Mouse (Mus musculus): ENCODE measurements around the gene Dpm2. TPM values are rescaled to one million over a fixed set of nuclear protein-coding genes. Genes with fewer than 3 reads are reported as not detected.

Gene Dpm2
- polyA plus RNA-seq, 1 experiment from 2014 or later: 105 TPM

GRCm38 (mm10) chr2:32534733-32535471, 35.8 kb upstream of the Dpm2 start, which contains the start of gene Fam102a:
Gene Fam102a, plus strand, starts transcription at chr2:32535332.
- H3K9ac ChIP-seq (ENCODE audit: low read depth, low read length): peak within 1 kb of the TSS; percentile 71
- no peaks in the 10 kb centered on the region for H3K9me3 ChIP-seq (ENCODE audit: control insufficient read depth, low read length)
- under 1% methylated on average over 65 of the region's 67 CpGs for WGBS
- ATAC-seq (ENCODE audit: low FRiP score, low TSS enrichment): peak; percentile 97
- peaks cover 50% of the 10 kb centered on the region for H3K4me1 ChIP-seq (ENCODE audit: control insufficient read depth, insufficient read depth, low read length)
- no peaks in the 10 kb centered on the region for H3K36me3 ChIP-seq (ENCODE audit: control insufficient read depth, insufficient read depth, low read length)
- no peaks in the 10 kb centered on the region for H3K27me3 ChIP-seq (ENCODE audit: control insufficient read depth, insufficient read depth, low read length)
- H3K27ac ChIP-seq (ENCODE audit: low read depth, low read length): peak within 1 kb of the TSS; percentile 90
- peak within 1 kb of the TSS; percentile 71 for H3K4me2 ChIP-seq (replicated peaks; ENCODE audit: low read depth, low read length)
- H3K4me3 ChIP-seq (ENCODE audit: low read length): peak within 1 kb of the TSS; percentile 64

GRCm38 (mm10) chr2:32535501-32535991, 35.1 kb upstream of the Dpm2 start:
- Histone ChIP-seq H3K36me3 (ENCODE audit: control insufficient read depth, insufficient read depth, low read length) (no peaks in the 10 kb centered on the region), H3K4me3 (ENCODE audit: low read length) (peak overlapping the region; percentile 64), H3K9ac (ENCODE audit: low read depth, low read length) (peak overlapping the region; percentile 71), H3K4me2 (replicated peaks; ENCODE audit: low read depth, low read length) (peak overlapping the region; percentile 71), H3K27me3 (ENCODE audit: control insufficient read depth, insufficient read depth, low read length) (no peaks in the 10 kb centered on the region), H3K9me3 (ENCODE audit: control insufficient read depth, low read length) (no peaks in the 10 kb centered on the region), H3K4me1 (ENCODE audit: control insufficient read depth, insufficient read depth, low read length) (peaks cover 53% of the 10 kb centered on the region), H3K27ac (ENCODE audit: low read depth, low read length) (peak overlapping the region; percentile 88)
- WGBS: 0% methylated on average over 34 of the region's 56 CpGs
- no peak; the same call in 1 of the 2 replicates for ATAC-seq (ENCODE audit: low FRiP score, low TSS enrichment)

GRCm38 (mm10) chr2:32536086-32536633, 34.5 kb upstream of the Dpm2 start:
- H3K9me3 ChIP-seq (ENCODE audit: control insufficient read depth, low read length): no peaks in the 10 kb centered on the region
- WGBS: under 1% methylated on average over 14 of the region's 14 CpGs
- H3K4me2 ChIP-seq (replicated peaks; ENCODE audit: low read depth, low read length): peak overlapping the region; percentile 71
- H3K9ac ChIP-seq (ENCODE audit: low read depth, low read length): peak overlapping the region; percentile 71
- H3K4me1 ChIP-seq (ENCODE audit: control insufficient read depth, insufficient read depth, low read length): peaks cover 59% of the 10 kb centered on the region
- H3K36me3 ChIP-seq (ENCODE audit: control insufficient read depth, insufficient read depth, low read length): no peaks in the 10 kb centered on the region
- H3K27ac ChIP-seq (ENCODE audit: low read depth, low read length): peak overlapping the region; percentile 61
- H3K27me3 ChIP-seq (ENCODE audit: control insufficient read depth, insufficient read depth, low read length): no peaks in the 10 kb centered on the region
- no peak for ATAC-seq (ENCODE audit: low FRiP score, low TSS enrichment)
- peak overlapping the region; percentile 64 for H3K4me3 ChIP-seq (ENCODE audit: low read length)

- H3K27ac ChIP-seq (ENCODE audit: low read depth, low read length): peak overlapping the region; percentile 61
- ATAC-seq (ENCODE audit: low FRiP score, low TSS enrichment): no peak
- WGBS: 4% methylated on average over 11 of the region's 11 CpGs
Measured at GRCm38 (mm10) chr2:32536634-32537359, 33.9 kb upstream of the Dpm2 start.

GRCm38 (mm10) chr2:32537360-32537905, 33.2 kb upstream of the Dpm2 start:
- H3K9ac ChIP-seq (ENCODE audit: low read depth, low read length): peak overlapping the region; percentile 71
- no peaks in the 10 kb centered on the region for H3K9me3 ChIP-seq (ENCODE audit: control insufficient read depth, low read length)
- WGBS: 10% methylated on average over 9 of the region's 9 CpGs
- peaks cover 61% of the 10 kb centered on the region for H3K4me1 ChIP-seq (ENCODE audit: control insufficient read depth, insufficient read depth, low read length)
- H3K27ac ChIP-seq (ENCODE audit: low read depth, low read length): peak overlapping the region; percentile 61; the same call in 1 of the 2 replicates
- H3K4me2 ChIP-seq (replicated peaks; ENCODE audit: low read depth, low read length): peak overlapping the region; percentile 71
- no peaks in the 10 kb centered on the region for H3K27me3 ChIP-seq (ENCODE audit: control insufficient read depth, insufficient read depth, low read length)
- ATAC-seq (ENCODE audit: low FRiP score, low TSS enrichment): no peak
- peak overlapping the region; percentile 64 for H3K4me3 ChIP-seq (ENCODE audit: low read length)
- no peaks in the 10 kb centered on the region for H3K36me3 ChIP-seq (ENCODE audit: control insufficient read depth, insufficient read depth, low read length)

More at GRCm38 (mm10) chr2:32536634-32537359, 33.9 kb upstream of the Dpm2 start:
- H3K36me3 ChIP-seq (ENCODE audit: control insufficient read depth, insufficient read depth, low read length): no peaks in the 10 kb centered on the region
- H3K4me3 ChIP-seq (ENCODE audit: low read length): peak overlapping the region; percentile 64
- no peaks in the 10 kb centered on the region for H3K9me3 ChIP-seq (ENCODE audit: control insufficient read depth, low read length)
- no peaks in the 10 kb centered on the region for H3K27me3 ChIP-seq (ENCODE audit: control insufficient read depth, insufficient read depth, low read length)
- peak overlapping the region; percentile 71 for H3K9ac ChIP-seq (ENCODE audit: low read depth, low read length)
- peak overlapping the region; percentile 71 for H3K4me2 ChIP-seq (replicated peaks; ENCODE audit: low read depth, low read length)
- peaks cover 61% of the 10 kb centered on the region for H3K4me1 ChIP-seq (ENCODE audit: control insufficient read depth, insufficient read depth, low read length)

- no peaks in the 10 kb centered on the region for H3K36me3 ChIP-seq (ENCODE audit: control insufficient read depth, insufficient read depth, low read length)
- H3K4me1 ChIP-seq (ENCODE audit: control insufficient read depth, insufficient read depth, low read length): peaks cover 61% of the 10 kb centered on the region
- H3K9me3 ChIP-seq (ENCODE audit: control insufficient read depth, low read length): no peaks in the 10 kb centered on the region
- peak overlapping the region; percentile 71 for H3K4me2 ChIP-seq (replicated peaks; ENCODE audit: low read depth, low read length)
- peak overlapping the region; percentile 71; the same call in 1 of the 2 replicates for H3K9ac ChIP-seq (ENCODE audit: low read depth, low read length)
- WGBS: 71% methylated on average over 5 of the region's 5 CpGs
- H3K27me3 ChIP-seq (ENCODE audit: control insufficient read depth, insufficient read depth, low read length): no peaks in the 10 kb centered on the region
- no peak for ATAC-seq (ENCODE audit: low FRiP score, low TSS enrichment)
- peak overlapping the region; percentile 64; the same call in 1 of the 2 replicates for H3K4me3 ChIP-seq (ENCODE audit: low read length)
- no peak overlapping the region for H3K27ac ChIP-seq (ENCODE audit: low read depth, low read length)
Measured at GRCm38 (mm10) chr2:32537941-32538340, 32.7 kb upstream of the Dpm2 start.

- Histone ChIP-seq H3K27ac (ENCODE audit: low read depth, low read length) (no peak overlapping the region), H3K9me3 (ENCODE audit: control insufficient read depth, low read length) (no peaks in the 10 kb centered on the region), H3K4me3 (ENCODE audit: low read length) (0 out of 2 replicates have a peak overlapping the region, but pooled peaks have one; percentile 64), H3K9ac (ENCODE audit: low read depth, low read length) (no peak overlapping the region), H3K27me3 (ENCODE audit: control insufficient read depth, insufficient read depth, low read length) (no peaks in the 10 kb centered on the region), H3K4me2 (replicated peaks; ENCODE audit: low read depth, low read length) (peak overlapping the region; percentile 71; the same call in 1 of the 2 replicates), H3K36me3 (ENCODE audit: control insufficient read depth, insufficient read depth, low read length) (no peaks in the 10 kb centered on the region), H3K4me1 (ENCODE audit: control insufficient read depth, insufficient read depth, low read length) (peaks cover 57% of the 10 kb centered on the region)
- ATAC-seq (ENCODE audit: low FRiP score, low TSS enrichment): no peak
- WGBS: 77% methylated on average over 4 of the region's 4 CpGs
Measured at GRCm38 (mm10) chr2:32538461-32538860, 32.2 kb upstream of the Dpm2 start.

- Histone ChIP-seq H3K4me1 (ENCODE audit: control insufficient read depth, insufficient read depth, low read length) (peaks cover 48% of the 10 kb centered on the region), H3K9me3 (ENCODE audit: control insufficient read depth, low read length) (no peaks in the 10 kb centered on the region), H3K4me3 (ENCODE audit: low read length) (no peak overlapping the region), H3K27ac (ENCODE audit: low read depth, low read length) (no peak overlapping the region), H3K27me3 (ENCODE audit: control insufficient read depth, insufficient read depth, low read length) (no peaks in the 10 kb centered on the region), H3K9ac (ENCODE audit: low read depth, low read length) (no peak overlapping the region), H3K4me2 (replicated peaks; ENCODE audit: low read depth, low read length) (no peak overlapping the region), H3K36me3 (ENCODE audit: control insufficient read depth, insufficient read depth, low read length) (no peaks in the 10 kb centered on the region)
- WGBS: 70% methylated on average over 14 of the region's 14 CpGs
- ATAC-seq (ENCODE audit: low FRiP score, low TSS enrichment): no peak
Measured at GRCm38 (mm10) chr2:32539452-32539981, 31.1 kb upstream of the Dpm2 start.

Measured in kidney, embryonic 14.5 days (tissue).